Mouse (Mus musculus) small intestine, adult 2 months (tissue): ENCODE measurements around the gene Wdr24. TPM values are rescaled to one million over a fixed set of nuclear protein-coding genes. Genes with fewer than 3 reads are reported as not detected.

ENCODE experiments used
- H3K27ac ChIP-seq: fragments of 200-500 bp; 2 replicates; pipeline ENCODE4 v1.5.1; 2012; ENCODE audit warnings: low read depth, low read length, control low read depth, inconsistent platforms; ENCODE audit not compliant: insufficient read depth
- H3K27me3 ChIP-seq: fragments of 200-500 bp; 2 replicates; pipeline ENCODE4 v1.6.1; 2012; ENCODE audit warnings: mild to moderate bottlenecking, moderate library complexity, low read length, inconsistent platforms; ENCODE audit not compliant: control insufficient read depth, insufficient read depth
- H3K36me3 ChIP-seq: fragments of 200-500 bp; 2 replicates; pipeline ENCODE4 v1.6.1; 2012; ENCODE audit warnings: mild to moderate bottlenecking, low read length, control low read depth, inconsistent platforms; ENCODE audit not compliant: control insufficient read depth, insufficient read depth
- H3K4me1 ChIP-seq: fragments of 200-500 bp; 2 replicates; pipeline ENCODE4 v1.6.1; 2012; ENCODE audit warnings: low read length, inconsistent platforms, mixed read lengths; ENCODE audit not compliant: control insufficient read depth, insufficient read depth, insufficient read length
- H3K4me3 ChIP-seq: fragments of 200-500 bp; 2 replicates; pipeline ENCODE4 v1.5.1; 2012; ENCODE audit warnings: low read depth, mild to moderate bottlenecking, control low read depth, inconsistent platforms, low read length, moderate library complexity
- CTCF ChIP-seq: fragments of 200-500 bp; IDR thresholded peaks from 2 replicates; pipeline ENCODE4 v1.5.1; 2012; ENCODE audit warnings: low read depth, mild to moderate bottlenecking, control low read depth, inconsistent platforms, low read length, moderate library complexity, mixed read lengths; ENCODE audit not compliant: insufficient replicate concordance, insufficient read length; ENCODE audit errors: extremely low read depth
- POLR2A ChIP-seq: fragments of 200-500 bp; IDR thresholded peaks from 2 replicates; pipeline ENCODE4 v1.6.1; 2012; ENCODE audit warnings: low read depth, mild to moderate bottlenecking, control low read depth, inconsistent platforms, low read length, moderate library complexity
- WGBS: fragments of 180-500 bp; shearing (Covaris S2); methylation state at CpG from one replicate; pipeline ENCODE4 v1.1.7; 2018; 5-methylcytosine and 5-hydroxymethylcytosine counted together
- polyA plus RNA-seq: library from polyadenylated mRNA; depleted of rRNA; stranded (reverse); fragments of >200 nt; gene quantifications from 2 replicates; pipeline ENCODE4 v1.2.3, GENCODE M21; 2012

The Wdr24 gene
- polyA plus RNA-seq, 1 experiment, result 40.0 TPM

GRCm38 (mm10) chr17:25786280-25786679 lies 37.1 kb upstream of the Wdr24 start, which contains the start of gene Ccdc78:
Ccdc78 (plus strand) TSS chr17:25786580.
- Histone ChIP-seq H3K27me3 (no peaks in the 10 kb centered on the region), H3K36me3 (peaks cover 12% of the 10 kb centered on the region), H3K4me3 (peak within 1 kb of the TSS; percentile 67), H3K27ac (no peak within 1 kb of the TSS), H3K4me1 (peaks cover 5% of the 10 kb centered on the region)
- TF ChIP-seq CTCF, result no peak
- no peak for TF ChIP-seq POLR2A
- WGBS, result 76% methylated on average over 3 of the region's 3 CpGs

DNA sequence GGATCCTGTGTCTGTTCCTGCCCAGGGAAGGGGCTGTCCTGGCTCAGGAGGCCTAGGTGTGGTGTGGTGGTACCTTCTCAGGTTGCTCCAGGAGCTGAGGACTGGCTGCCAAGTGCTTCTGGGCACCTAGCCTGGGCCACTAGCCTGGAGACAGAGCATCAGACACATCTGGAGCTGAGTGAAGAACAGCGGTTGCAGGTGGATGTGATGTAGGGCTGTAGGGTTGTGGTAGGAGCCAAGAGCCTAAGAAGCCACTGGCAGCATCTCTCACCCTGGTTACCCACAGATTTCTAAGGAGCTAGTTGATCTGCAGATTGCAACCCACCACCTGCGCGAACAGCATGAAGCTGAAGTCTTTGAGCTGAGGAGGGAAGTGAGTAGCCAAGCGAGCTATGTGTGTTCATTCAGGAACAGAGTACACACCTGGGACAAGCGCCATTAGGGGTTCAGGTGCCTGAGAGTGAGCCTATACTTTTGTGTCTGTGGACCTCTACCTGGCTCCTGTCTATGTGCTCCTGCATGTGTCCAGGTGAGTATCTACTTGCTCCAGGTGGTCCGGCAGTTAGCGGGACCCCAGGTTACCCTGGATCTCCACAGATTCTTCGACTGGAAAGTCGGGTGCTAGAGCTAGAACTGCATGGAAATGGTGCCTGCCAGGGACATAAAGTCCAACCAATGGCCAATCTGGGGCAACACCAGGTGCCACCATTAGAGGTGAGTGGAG lies 36.5 kb upstream of the Wdr24 start:
- Histone ChIP-seq H3K27ac (no peak overlapping the region), H3K27me3 (no peaks in the 10 kb centered on the region), H3K4me1 (peaks cover 8% of the 10 kb centered on the region), H3K4me3 (no peak overlapping the region), H3K36me3 (peaks cover 7% of the 10 kb centered on the region)
- 89% methylated on average over 9 of the region's 9 CpGs for WGBS
- TF ChIP-seq POLR2A (no peak), CTCF (no peak)

GRCm38 (mm10) chr17:25791320-25791842 lies 32.0 kb upstream of the Wdr24 start:
- Histone ChIP-seq H3K36me3 (peaks cover 3% of the 10 kb centered on the region), H3K27me3 (no peaks in the 10 kb centered on the region), H3K27ac (peak overlapping the region; percentile 94), H3K4me3 (peak overlapping the region; percentile 91), H3K4me1 (peaks cover 16% of the 10 kb centered on the region)
- WGBS, result 14% methylated on average over 19 of the region's 19 CpGs
- TF ChIP-seq POLR2A, result no peak
- no peak for TF ChIP-seq CTCF

GRCm38 (mm10) chr17:25791843-25792527 lies 31.4 kb upstream of the Wdr24 start:
- H3K27ac ChIP-seq, result peak overlapping the region; percentile 94
- under 1% methylated on average over 45 of the region's 45 CpGs for WGBS
- TF ChIP-seq CTCF (no peak), POLR2A (peak; percentile 59; the same call in 1 of the 2 replicates)

DNA sequence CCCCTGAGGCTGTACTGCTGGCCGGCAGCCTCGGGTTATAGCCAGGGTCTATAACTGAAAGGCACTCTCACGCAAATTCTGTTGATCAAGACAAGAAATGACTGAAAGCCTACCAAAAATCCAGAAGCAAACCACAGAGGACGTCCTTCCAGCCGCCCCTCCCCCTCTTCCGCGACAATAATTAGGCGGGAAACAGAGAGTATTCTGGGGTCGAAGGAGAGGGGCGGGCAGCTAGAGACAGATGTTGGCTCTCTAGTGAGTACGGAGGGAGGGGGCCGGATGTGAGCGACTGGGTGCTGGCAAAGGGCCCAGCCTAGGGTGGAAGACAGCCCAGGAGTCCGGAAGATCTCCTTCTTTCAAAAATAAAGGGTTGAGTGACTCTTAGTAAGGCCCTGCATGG lies 30.8 kb upstream of the Wdr24 start, which contains the start of gene Fam173a:
Fam173a (minus strand) TSS at position 287 of the 400 bp plus-strand sequence.
- Histone ChIP-seq H3K27me3 (no peaks in the 10 kb centered on the region), H3K36me3 (peaks cover 3% of the 10 kb centered on the region), H3K4me1 (peaks cover 18% of the 10 kb centered on the region), H3K4me3 (peak within 1 kb of the TSS; percentile 91), H3K27ac (peak within 1 kb of the TSS; percentile 94)
- TF ChIP-seq POLR2A, result no peak
- TF ChIP-seq CTCF, result peak; percentile 10; the same call in 1 of the 2 replicates
- 0% methylated on average over 14 of the region's 14 CpGs for WGBS

More at GRCm38 (mm10) chr17:25791843-25792527, 31.4 kb upstream of the Wdr24 start:
- Histone ChIP-seq H3K4me1 (peaks cover 18% of the 10 kb centered on the region), H3K27me3 (no peaks in the 10 kb centered on the region), H3K4me3 (peak overlapping the region; percentile 91), H3K36me3 (peaks cover 3% of the 10 kb centered on the region)

GRCm38 (mm10) chr17:25794197-25794596 lies 29.2 kb upstream of the Wdr24 start:
- no peak for TF ChIP-seq CTCF
- no peak for TF ChIP-seq POLR2A
- H3K27ac ChIP-seq, result no peak overlapping the region
- H3K27me3 ChIP-seq, result no peaks in the 10 kb centered on the region
- H3K36me3 ChIP-seq, result peaks cover 3% of the 10 kb centered on the region; the same call in 1 of the 2 replicates
- 85% methylated on average over 13 of the region's 13 CpGs for WGBS
- H3K4me3 ChIP-seq, result no peak overlapping the region
- peaks cover 18% of the 10 kb centered on the region for H3K4me1 ChIP-seq

GRCm38 (mm10) chr17:25794998-25795397 lies 28.4 kb upstream of the Wdr24 start:
- H3K27ac ChIP-seq, result no peak overlapping the region
- H3K4me3 ChIP-seq, result no peak overlapping the region
- H3K27me3 ChIP-seq, result no peaks in the 10 kb centered on the region
- 93% methylated on average over 17 of the region's 17 CpGs for WGBS
- no peak for TF ChIP-seq POLR2A
- TF ChIP-seq CTCF, result no peak
- peaks cover 18% of the 10 kb centered on the region for H3K4me1 ChIP-seq
- no peaks in the 10 kb centered on the region for H3K36me3 ChIP-seq
